Mouse (Mus musculus) spleen, postnatal 36 days (tissue): ENCODE data around the gene Meaf6.

Experiments
- DNase-seq, 2 experiments: peaks; one replicate each; pipeline ENCODE4 v3.0.0; 2022; ENCODE audit warnings: low spot score in 2 of 2, mixed read lengths in 1 of 2

The Meaf6 gene

DNA sequence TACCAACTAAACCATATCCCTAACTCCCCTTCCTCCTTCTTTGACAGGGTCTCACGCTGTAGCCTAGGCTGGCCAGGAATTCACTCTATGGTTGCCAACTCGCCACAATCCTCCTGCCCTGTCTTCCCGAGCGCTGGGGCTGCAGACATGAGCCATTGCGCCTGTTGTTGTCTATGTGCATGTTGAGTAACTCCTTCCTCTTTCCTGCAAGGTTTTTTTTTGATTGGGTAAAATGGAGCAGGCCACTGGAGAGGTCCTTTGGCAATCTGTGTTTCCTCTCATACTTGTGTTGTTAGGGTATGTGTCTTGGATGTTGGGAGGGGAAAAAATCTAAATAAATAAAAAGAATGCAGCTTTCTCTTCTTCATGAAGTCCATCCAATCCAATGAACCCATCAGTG lies 59.3 kb downstream of the Meaf6 start:
- DNase-seq = no peak

DNA sequence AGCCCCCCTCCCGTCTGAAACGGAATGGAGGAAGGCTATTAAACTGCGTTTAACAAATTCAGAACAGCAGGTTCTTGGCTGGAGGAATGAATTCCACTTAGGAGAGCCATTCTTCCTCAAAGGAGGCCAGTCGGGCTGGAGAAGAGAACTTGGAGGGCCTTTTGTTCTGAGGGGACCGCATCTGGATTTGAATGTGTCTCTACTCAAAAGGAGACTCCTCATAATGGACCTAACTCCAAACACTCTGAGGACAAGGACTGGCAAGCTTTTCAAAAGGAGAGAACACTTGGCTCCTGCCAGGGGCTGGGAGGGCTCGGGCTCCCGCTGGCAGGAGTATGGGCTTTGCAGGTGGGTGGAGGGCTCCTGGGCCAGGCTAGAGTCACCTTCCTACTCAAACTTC lies 59.7 kb downstream of the Meaf6 start:
- DNase-seq = no peak

DNA sequence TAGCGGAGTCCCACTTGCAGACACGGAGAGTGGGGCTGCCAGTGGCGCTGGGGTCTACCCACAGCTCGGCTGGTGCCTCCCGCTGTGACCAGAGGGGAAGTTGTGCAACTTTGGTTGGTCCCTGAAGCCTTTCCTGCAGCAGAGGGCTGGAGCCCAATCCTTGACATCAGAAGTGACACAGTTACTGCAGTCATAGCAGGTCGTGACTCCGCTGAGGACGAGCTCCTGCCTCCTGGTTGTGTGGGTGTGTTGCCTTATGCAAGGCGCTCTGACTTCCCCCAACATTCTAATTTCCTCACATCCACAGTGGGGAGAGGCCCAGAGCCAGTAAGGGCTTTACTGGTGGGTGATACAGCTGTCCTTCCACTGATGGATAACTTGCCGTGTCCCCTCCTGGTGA lies 60.3 kb downstream of the Meaf6 start:
- peak; percentile 15 to 42 for DNase-seq

DNA sequence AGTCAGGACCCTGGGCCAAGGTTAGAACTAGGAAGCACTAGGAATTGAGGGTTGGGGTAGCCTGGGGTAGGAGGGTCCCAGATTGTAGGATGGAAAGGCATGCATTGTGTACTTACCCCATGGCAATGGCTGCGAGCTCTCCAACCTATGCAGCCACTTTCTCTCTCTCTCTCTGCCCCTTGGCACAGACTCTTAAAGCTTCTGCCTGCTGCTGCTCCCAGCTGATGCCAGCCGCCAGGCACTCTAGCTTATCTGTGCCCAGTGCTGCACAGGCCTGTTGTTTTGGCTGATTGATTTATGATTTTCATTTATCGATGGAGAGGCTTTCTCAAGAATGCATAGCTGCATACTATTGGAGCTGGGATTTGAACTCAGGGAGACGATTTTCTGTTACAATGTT lies 63.0 kb downstream of the Meaf6 start:
- DNase-seq = no peak

DNA sequence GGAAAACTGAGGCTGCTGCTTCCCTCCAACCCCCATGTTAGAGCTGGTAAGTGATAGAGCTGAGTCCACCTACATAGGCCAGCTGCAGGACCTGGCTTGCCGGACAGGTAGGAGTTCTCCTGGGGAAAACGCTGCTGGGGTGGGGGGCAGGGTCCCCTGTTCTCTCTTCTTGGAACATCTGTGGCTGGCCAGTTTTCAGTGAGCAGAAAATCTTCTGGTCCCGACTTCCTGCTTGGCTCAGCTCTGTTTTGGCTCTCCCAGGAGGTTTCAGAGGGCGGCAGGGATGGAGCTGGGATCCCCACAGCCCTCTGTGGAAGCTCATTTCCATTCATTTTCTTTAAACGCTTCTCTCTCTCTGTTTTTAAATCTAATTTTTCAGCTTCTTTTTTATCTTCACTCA lies 64.5 kb downstream of the Meaf6 start:
- no peak for DNase-seq

DNA sequence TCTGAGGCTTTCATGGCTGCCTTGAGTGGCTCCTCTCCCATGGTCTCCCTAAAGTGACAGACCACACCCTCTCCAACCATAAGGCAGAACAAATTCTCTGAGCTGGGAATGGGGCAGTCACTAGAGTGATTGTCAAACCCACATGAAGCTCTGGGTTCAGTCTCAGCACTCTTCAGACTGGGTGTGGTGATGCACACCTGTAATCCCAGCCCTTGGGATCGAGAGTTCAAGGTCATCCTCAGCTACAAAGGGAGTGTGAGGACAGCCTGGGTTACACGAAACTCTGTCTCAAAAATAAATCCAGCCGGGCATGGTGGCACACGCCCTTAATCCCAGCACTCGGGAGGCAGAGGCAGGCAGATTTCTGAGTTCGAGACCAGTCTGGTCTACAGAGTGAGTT lies 67.5 kb downstream of the Meaf6 start:
- no peak for DNase-seq

DNA sequence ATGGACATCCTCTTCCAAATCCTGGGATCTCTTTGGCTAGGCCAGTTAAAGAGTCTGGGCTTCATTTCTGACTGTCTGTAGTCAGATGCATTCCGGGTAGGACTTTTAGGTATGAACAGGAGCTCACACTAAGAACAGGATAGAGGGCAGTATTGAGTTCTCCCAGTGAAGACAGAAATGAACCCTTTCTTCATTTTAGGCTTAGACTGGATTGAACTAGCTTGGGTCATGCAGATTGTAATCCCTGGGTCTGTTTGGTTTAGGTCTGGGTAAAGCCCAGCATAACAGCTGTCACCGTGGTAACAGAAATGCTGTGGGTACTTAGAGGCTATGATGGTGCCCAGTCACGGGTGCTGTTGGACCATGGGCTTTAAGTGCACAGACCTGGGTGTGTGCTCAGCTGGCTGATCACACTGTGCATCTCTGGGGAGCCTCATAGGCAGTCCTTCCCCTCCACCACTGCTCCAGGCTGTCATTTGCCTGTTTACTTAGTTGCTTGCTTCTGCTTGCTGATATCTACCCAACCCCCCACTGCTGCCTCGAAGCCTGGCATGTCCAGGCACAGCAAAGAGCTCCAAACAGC lies 68.8 kb downstream of the Meaf6 start:
- no peak for DNase-seq

DNA sequence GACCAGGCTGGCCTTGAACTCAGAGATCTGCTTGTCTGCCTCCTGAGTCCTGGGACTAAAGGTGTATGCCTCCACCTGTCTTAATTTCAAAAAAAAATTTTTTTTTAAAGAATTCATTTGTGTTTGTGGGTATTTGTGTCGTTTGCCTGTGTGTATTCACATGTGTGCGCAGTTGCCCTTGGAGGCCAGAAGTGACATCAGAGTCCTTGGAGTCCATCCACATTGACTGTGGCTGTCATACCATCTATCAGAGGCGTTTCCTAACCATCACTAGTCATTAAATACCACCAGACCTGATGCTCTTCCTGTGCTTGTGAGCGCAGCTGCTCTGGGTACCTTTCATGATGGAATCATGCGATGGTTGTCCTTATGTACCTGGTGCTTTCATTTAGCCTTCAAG lies 70.7 kb downstream of the Meaf6 start:
- DNase-seq = no peak

DNA sequence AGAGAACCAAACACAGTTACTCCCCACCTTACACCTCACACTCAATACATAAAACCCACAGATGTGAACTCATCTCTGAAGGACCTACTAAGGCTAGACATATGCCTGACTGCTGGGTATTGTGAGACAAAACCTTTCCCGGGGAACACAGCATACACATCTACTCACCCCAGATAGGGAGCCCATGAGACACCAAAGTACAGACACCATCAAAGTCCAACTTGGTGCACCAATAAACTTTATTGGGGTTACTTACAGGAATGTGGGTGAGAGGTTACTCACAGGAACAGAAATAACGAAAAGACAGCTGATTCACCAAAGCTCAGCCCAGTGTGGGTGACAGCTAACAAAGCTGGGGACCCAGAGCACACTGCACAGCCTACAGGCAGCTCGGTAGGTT lies 72.4 kb downstream of the Meaf6 start:
- DNase-seq = no peak

DNA sequence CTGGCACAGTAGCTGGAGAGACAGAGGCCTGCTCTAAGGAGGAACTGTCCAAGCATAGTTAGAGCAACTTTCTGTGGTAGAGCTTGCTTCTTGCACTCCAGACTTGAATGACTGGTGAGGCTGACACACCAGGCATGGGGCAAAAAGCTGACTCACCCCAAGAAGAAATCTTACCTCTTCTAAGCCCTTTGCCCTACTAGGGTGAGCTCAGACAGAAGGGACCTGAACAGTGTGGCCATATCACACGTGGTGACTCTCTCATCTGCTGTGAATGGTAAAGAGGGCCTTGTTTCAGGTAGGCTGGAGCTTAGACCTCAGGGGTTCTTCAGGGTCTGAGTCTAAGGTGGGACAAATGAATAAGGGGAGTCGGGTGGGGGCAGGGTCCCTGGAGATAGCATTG lies 73.1 kb downstream of the Meaf6 start:
- no peak for DNase-seq

DNA sequence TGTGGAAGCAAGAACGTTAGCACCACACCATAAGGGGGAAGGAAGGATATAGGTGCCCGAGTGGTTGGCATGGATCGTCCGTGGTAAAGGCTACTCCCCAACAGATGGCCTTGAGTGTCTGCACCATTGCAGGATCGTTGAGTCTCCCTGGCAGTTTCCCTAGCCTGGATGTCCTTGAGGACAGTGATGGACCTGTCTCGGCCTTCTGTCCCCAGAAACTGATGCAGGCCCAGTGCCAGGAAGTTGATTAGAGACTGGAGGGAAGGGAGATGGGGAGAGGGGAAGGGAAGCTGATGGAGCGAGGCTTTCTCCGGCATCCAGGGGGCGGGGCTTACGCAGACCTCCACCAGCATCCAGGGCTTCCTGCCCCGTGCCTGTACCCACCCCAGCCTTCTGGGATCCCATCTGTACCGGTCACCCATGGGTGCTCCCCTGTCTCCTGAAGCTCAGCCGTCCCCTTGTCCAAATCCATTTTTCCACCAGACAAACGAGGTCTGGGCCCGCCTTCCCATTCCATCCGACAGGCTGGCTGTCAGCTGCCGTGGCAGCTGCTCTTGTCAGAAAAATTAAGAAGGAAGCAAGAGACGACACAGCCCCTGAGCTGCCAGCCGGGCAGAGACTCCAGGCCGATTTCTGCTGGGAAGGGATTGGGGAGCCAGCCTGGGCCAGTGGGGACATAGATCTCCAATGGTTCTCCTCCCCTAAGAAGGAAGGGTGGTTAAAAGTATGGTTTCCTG lies 73.8 kb downstream of the Meaf6 start:
- no peak for DNase-seq

DNA sequence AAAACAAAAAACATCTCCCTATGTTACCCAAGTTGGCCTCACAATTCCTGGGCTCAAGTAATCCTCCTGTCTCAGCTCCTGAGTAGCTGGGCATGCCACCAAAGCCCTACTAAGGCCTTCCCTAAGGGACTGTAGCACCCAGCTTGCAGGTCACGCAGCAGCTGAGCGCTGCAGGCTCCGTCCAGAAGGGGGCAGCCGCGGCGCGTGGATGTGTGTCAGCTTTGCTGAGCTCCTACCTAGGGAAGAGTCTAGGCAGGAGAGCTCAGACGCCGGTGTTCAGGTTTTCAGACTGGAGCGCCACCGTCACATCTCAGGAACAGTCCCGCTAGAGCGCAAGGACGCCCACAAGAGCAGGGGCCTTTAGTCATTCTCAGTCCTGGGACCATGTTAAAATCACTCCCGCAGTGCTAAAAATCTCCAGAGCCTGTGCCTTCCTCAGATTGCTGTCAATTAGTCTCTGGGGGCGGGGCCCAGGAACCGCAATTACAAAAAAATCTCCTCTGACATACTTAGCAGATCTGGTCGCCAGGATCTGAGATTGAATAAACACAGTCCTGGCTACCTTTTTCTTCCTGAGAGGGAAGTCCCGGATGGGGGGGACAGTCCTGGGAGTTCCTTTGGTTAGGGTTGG lies 75.5 kb downstream of the Meaf6 start:
- peak; percentile 76 for DNase-seq

DNA sequence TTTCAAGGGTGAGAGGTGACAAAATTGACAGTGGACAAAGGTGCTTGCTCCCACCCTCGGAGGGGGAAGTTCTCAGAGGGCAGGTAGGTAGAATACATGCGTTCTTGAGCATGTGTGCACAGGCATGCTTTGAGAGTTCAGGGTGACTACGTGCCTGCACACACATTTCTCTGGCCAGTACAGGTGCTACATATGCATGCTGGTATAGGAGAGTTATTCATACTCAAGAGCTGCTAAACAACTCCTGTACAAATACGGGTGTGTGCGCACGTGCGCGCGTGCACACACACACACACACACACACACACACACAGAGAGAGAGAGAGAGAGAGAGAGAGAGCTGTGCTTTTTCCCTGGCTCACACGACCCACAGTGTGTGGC lies 76.0 kb downstream of the Meaf6 start:
- DNase-seq = no peak

DNA sequence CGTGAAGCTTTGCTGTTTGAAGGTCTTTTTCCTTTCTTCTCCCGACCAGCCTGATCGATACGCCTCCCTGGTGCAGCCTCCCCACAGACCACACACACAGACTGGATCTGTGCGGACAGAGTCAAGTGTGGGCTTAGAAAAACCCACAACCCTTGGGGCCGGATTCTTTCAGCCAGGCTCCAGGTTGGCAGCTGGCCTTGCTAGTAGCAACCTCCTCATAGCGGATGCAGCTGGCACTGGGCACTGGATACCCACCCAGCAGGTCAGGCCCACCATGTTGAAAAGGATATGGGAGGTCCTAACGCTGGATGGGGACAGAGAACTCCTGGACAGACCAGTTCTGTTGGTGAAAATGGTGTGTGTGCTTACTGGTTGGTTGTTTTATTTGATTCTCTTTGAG lies 76.5 kb downstream of the Meaf6 start:
- no peak for DNase-seq

DNA sequence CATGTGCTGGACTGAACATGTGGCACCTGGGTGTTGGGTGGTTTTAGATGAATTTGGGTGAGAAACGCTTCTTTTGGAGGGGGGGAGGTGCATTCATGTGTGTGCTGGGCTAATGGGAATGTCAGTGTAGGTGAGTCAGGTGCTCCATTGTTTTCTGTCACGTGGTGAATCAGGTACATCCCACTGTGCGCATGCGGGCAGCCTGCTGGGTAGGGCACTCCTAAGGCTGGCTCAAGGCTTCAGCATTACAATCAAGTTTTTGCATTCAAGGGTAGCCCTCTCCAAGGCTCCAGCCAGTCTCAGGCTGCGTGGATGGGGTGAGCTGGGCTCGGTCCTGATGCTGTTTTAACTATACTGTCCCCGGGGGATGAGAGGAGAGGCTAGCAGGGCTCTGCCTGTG lies 77.8 kb downstream of the Meaf6 start:
- DNase-seq = no peak
